Mouse (Mus musculus) heart, embryonic 13.5 days (tissue): Measurements from ENCODE around the gene Olfr1371. TPM values are rescaled to one million over a fixed set of nuclear protein-coding genes. Genes with fewer than 3 reads are reported as not detected.

Source experiments
- ATAC-seq: fragments of 200-750 bp; cut with Nextera tagmentation; 2 replicates; pipeline ENCODE4 v1.8.0; 2017; ENCODE audit warnings: moderate TSS enrichment; ENCODE audit not compliant: insufficient number of reproducible peaks, low FRiP score, low TSS enrichment; ENCODE audit errors: extremely low read depth
- H3K27ac ChIP-seq: fragments of 300-500 bp; sonication (generic); replicated peaks from 2 replicates; pipeline ENCODE4 v1.5.1; 2015; ENCODE audit warnings: moderate library complexity, mild to moderate bottlenecking, inconsistent platforms
- H3K27me3 ChIP-seq: fragments of 300-500 bp; sonication (generic); replicated peaks from 2 replicates; pipeline ENCODE4 v1.6.1; 2015; ENCODE audit warnings: mild to moderate bottlenecking, inconsistent platforms
- H3K36me3 ChIP-seq: fragments of 300-500 bp; sonication (generic); 2 replicates; pipeline ENCODE4 v1.6.1; 2015; ENCODE audit warnings: mild to moderate bottlenecking, inconsistent platforms
- H3K4me1 ChIP-seq: fragments of 300-500 bp; sonication (generic); 2 replicates; pipeline ENCODE4 v1.6.1; 2015; ENCODE audit warnings: inconsistent platforms
- H3K4me2 ChIP-seq: fragments of 300-500 bp; sonication (generic); 2 replicates; pipeline ENCODE4 v1.6.1; 2015; ENCODE audit warnings: inconsistent platforms, mild to moderate bottlenecking, moderate library complexity
- H3K4me3 ChIP-seq: fragments of 300-500 bp; sonication (generic); 2 replicates; pipeline ENCODE4 v1.5.1; 2015; ENCODE audit warnings: moderate library complexity, mild to moderate bottlenecking, inconsistent platforms
- H3K9ac ChIP-seq: fragments of 300-500 bp; sonication (generic); 2 replicates; pipeline ENCODE4 v1.6.1; 2015; ENCODE audit warnings: inconsistent platforms, mild to moderate bottlenecking, moderate library complexity
- H3K9me3 ChIP-seq: fragments of 300-500 bp; sonication (generic); 2 replicates; pipeline ENCODE4 v1.6.1; 2016; ENCODE audit warnings: inconsistent platforms
- WGBS: fragments of 180-500 bp; shearing (Covaris S2); methylation state at CpG from one replicate; pipeline ENCODE4 v1.1.7; 2015; ENCODE audit warnings: mixed read lengths; 5-methylcytosine and 5-hydroxymethylcytosine counted together
- polyA plus RNA-seq: library from polyadenylated mRNA; unstranded; fragments of >200 nt; fragmentation: Nextera tagmentation; extraction: Ambion mirVana; gene quantifications from 2 replicates; pipeline ENCODE4 v1.2.1, GENCODE M21; 2015

Olfr1371 gene
- polyA plus RNA-seq, 1 experiment from 2014 or later: not detected

DNA sequence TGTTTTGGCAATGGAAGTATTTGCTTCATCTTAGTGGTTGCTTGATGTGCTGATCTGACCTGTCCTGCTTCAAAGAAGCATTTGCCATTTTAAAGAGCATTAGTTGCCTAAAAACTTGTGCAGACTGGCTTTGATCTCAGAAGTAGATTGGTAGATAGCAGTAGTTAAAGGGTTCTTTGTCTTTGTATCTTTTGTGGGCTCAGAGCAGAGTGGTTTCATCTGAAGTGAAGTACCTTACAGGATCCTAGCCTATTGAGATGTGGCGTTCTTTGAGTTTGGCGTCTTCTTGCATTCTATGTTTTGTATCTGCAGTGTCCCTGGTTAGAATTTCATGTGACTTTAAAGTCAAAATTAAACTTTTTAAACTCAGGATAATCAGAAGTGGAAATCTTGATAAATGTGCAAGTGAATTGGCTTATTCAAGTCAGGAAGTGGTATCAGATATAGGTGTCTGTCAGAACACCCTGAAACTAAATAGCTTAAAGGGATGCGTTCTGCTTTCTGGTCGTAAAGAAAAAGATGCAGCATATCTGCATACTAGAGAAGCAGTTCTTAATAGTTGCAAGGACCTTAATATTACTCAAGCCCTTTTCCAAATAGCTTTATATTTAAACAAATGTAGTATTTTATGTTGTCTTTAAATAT, 27.2 kb upstream of the Olfr1371 start:
- H3K4me3 ChIP-seq: no peak overlapping the region
- ATAC-seq: no peak
- no peak overlapping the region for H3K4me2 ChIP-seq
- no peaks in the 10 kb centered on the region for H3K4me1 ChIP-seq
- 87% methylated on average over 4 of the region's 4 CpGs for WGBS
- no peak overlapping the region for H3K27ac ChIP-seq
- H3K9ac ChIP-seq: no peak overlapping the region
- no peaks in the 10 kb centered on the region for H3K27me3 ChIP-seq
- peaks cover 83% of the 10 kb centered on the region for H3K36me3 ChIP-seq
- H3K9me3 ChIP-seq: no peaks in the 10 kb centered on the region

DNA sequence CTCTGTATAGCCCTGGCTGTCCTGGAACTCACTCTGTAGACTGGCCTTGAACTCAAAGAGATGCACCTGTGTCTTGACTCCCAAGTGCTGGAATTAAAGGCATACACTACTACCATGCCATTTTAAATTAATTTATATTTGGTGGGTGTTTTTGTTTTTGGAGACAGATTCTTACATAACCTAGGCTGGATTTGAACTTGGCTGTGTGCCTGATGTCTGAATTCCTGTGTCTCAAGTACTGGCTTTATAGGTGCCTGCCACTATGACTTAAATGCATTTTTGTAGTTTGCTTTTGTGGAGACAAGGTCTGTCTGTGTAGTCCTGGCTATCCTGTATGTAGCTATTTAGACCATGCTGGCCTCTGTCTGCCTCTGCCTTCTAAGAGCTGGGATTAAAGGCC, 20.7 kb upstream of the Olfr1371 start:
- Histone ChIP-seq H3K4me2 (peak overlapping the region; percentile 88; the same call in 1 of the 2 replicates), H3K27ac (no peak overlapping the region), H3K36me3 (peaks cover 39% of the 10 kb centered on the region), H3K9ac (0 out of 2 replicates have a peak overlapping the region, but pooled peaks have one; percentile 40), H3K27me3 (no peaks in the 10 kb centered on the region), H3K4me3 (no peak overlapping the region), H3K9me3 (no peaks in the 10 kb centered on the region), H3K4me1 (peaks cover 31% of the 10 kb centered on the region)
- no peak for ATAC-seq

DNA sequence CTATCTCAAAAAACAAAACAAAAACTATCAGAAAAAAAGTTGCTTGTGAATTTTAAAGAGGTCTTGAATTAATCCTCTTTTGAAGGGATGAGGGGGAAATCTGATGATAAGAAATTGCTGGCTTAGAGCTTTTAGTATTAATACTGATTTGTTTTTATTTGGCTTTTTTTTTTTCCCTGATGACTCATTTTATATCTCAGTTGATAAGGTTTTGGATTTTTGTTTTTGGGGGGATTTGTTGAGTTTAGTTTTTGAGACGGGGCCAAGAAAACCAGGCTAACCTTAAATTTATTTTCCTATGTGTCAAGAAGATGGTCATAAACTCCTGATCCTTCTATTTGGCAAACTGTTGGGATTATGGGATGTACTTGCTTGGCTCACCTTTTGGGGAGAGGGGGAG, 20.1 kb upstream of the Olfr1371 start:
- no peaks in the 10 kb centered on the region for H3K27me3 ChIP-seq
- H3K9me3 ChIP-seq: no peaks in the 10 kb centered on the region
- no peak overlapping the region for H3K9ac ChIP-seq
- H3K4me1 ChIP-seq: peaks cover 31% of the 10 kb centered on the region
- H3K36me3 ChIP-seq: peaks cover 33% of the 10 kb centered on the region
- ATAC-seq: no peak
- H3K4me3 ChIP-seq: peak overlapping the region; percentile 92
- H3K4me2 ChIP-seq: peak overlapping the region; percentile 88
- H3K27ac ChIP-seq: no peak overlapping the region
- WGBS: 86% methylated on average over 1 of the region's 1 CpGs

- H3K36me3 ChIP-seq: peaks cover 26% of the 10 kb centered on the region
- 27% methylated on average over 3 of the region's 3 CpGs for WGBS
- no peaks in the 10 kb centered on the region for H3K27me3 ChIP-seq
- H3K4me2 ChIP-seq: peak overlapping the region; percentile 88
- peaks cover 31% of the 10 kb centered on the region for H3K4me1 ChIP-seq
- H3K27ac ChIP-seq: 0 out of 2 replicates have a peak overlapping the region, but pooled peaks have one; percentile 99
- H3K9me3 ChIP-seq: no peaks in the 10 kb centered on the region
- peak overlapping the region; percentile 99 for H3K9ac ChIP-seq
- peak overlapping the region; percentile 92 for H3K4me3 ChIP-seq
- ATAC-seq: no peak
Measured at GRCm38 (mm10) chr11:52233043-52233653, 19.4 kb upstream of the Olfr1371 start.

GRCm38 (mm10) chr11:52231606-52232541, 18.1 kb upstream of the Olfr1371 start, which contains the start of gene Skp1a:
Gene Skp1a, plus strand, starts transcription at chr11:52231995.
- under 1% methylated on average over 87 of the region's 87 CpGs for WGBS
- peak within 1 kb of the TSS; percentile 99 for H3K27ac ChIP-seq
- H3K4me2 ChIP-seq: peak within 1 kb of the TSS; percentile 88
- H3K27me3 ChIP-seq: no peaks in the 10 kb centered on the region
- ATAC-seq: peak; percentile 85
- H3K9ac ChIP-seq: peak within 1 kb of the TSS; percentile 99
- H3K4me3 ChIP-seq: peak within 1 kb of the TSS; percentile 92
- no peaks in the 10 kb centered on the region for H3K9me3 ChIP-seq
- H3K36me3 ChIP-seq: peaks cover 13% of the 10 kb centered on the region
- H3K4me1 ChIP-seq: peaks cover 31% of the 10 kb centered on the region

GRCm38 (mm10) chr11:52230694-52231093, 16.9 kb upstream of the Olfr1371 start:
- H3K9me3 ChIP-seq: no peaks in the 10 kb centered on the region
- H3K4me2 ChIP-seq: peak overlapping the region; percentile 88
- peak overlapping the region; percentile 99 for H3K9ac ChIP-seq
- peak overlapping the region; percentile 92 for H3K4me3 ChIP-seq
- ATAC-seq: no peak
- peaks cover 31% of the 10 kb centered on the region for H3K4me1 ChIP-seq
- 59% methylated on average over 5 of the region's 5 CpGs for WGBS
- no peaks in the 10 kb centered on the region for H3K27me3 ChIP-seq
- H3K36me3 ChIP-seq: peaks cover 2% of the 10 kb centered on the region; the same call in 1 of the 2 replicates
- peak overlapping the region; percentile 99 for H3K27ac ChIP-seq

DNA sequence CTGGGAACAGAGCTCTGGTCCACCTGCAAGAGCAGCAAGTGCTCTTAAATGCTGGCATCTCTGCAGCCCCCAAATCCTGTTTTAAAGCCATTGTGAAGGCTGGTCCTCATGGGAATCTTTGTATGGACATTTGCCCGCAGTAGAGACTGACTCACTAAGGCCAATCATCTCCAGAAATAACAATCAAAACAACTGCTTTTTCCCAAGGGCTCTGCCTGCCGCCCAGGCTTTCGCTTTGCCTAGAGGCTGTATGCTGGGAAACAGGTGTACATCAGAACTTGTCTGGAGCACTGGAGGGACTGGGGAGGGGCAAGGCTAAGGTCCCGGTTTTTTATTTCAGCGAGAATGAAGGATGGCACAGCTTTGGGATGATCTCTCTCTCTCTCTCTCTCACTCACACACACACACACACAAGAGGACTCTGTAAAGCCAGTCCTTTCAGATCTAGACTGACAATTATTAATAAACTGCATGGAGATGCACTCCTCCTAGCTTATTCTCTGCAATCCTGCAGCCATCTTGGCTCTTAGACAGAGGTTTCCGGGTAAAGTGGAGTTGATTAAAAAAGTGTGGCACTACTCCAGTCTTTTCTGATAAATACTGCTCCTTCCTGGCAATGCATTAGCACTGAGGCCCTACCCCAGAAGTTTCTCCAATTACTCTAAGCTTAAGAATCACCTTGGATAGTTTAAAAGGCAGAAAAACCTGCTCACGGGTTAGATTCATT, 15.1 kb upstream of the Olfr1371 start:
- Histone ChIP-seq H3K36me3 (no peaks in the 10 kb centered on the region), H3K4me2 (no peak overlapping the region), H3K4me1 (peaks cover 27% of the 10 kb centered on the region), H3K9ac (no peak overlapping the region), H3K27me3 (peaks cover 10% of the 10 kb centered on the region), H3K27ac (no peak overlapping the region), H3K9me3 (no peaks in the 10 kb centered on the region), H3K4me3 (no peak overlapping the region)
- no peak for ATAC-seq
- WGBS: 71% methylated on average over 7 of the region's 7 CpGs

GRCm38 (mm10) chr11:52227466-52228226, 13.9 kb upstream of the Olfr1371 start:
- no peak overlapping the region for H3K4me3 ChIP-seq
- peaks cover 17% of the 10 kb centered on the region for H3K4me1 ChIP-seq
- 70% methylated on average over 13 of the region's 13 CpGs for WGBS
- no peaks in the 10 kb centered on the region for H3K36me3 ChIP-seq
- no peak for ATAC-seq
- H3K9ac ChIP-seq: no peak overlapping the region
- no peak overlapping the region for H3K27ac ChIP-seq
- no peak overlapping the region for H3K4me2 ChIP-seq
- H3K9me3 ChIP-seq: no peaks in the 10 kb centered on the region
- H3K27me3 ChIP-seq: peaks cover 10% of the 10 kb centered on the region

GRCm38 (mm10) chr11:52227053-52227452, 13.3 kb upstream of the Olfr1371 start:
- Histone ChIP-seq H3K9me3 (no peaks in the 10 kb centered on the region), H3K27ac (no peak overlapping the region), H3K4me1 (peaks cover 17% of the 10 kb centered on the region), H3K4me2 (no peak overlapping the region), H3K9ac (no peak overlapping the region), H3K4me3 (no peak overlapping the region), H3K36me3 (no peaks in the 10 kb centered on the region), H3K27me3 (peaks cover 10% of the 10 kb centered on the region)
- no peak for ATAC-seq
- 64% methylated on average over 3 of the region's 3 CpGs for WGBS

GRCm38 (mm10) chr11:52225986-52226599, 12.3 kb upstream of the Olfr1371 start:
- Histone ChIP-seq H3K4me1 (peaks cover 16% of the 10 kb centered on the region), H3K4me3 (no peak overlapping the region), H3K9me3 (no peaks in the 10 kb centered on the region), H3K9ac (no peak overlapping the region), H3K27ac (no peak overlapping the region), H3K27me3 (peaks cover 10% of the 10 kb centered on the region), H3K36me3 (no peaks in the 10 kb centered on the region), H3K4me2 (no peak overlapping the region)
- ATAC-seq: no peak
- 62% methylated on average over 3 of the region's 3 CpGs for WGBS
